Mouse (Mus musculus): ENCODE measurements at regions not wholly inside any gene's neighbourhood (a gene's known extent, or its start where the extent isn't known, plus 50 kb on each side); places are given as distances from the start of the nearest gene placed in this dataset.

GRCm38 (mm10) chr4:72688842-72689241 is 163.6 kb downstream of the Aldoart1 start:
- DNase-seq (ENCODE audit: low spot score): no peak

GRCm38 (mm10) chr4:72674006-72674405 is 178.4 kb downstream of the Aldoart1 start:
- DNase-seq (ENCODE audit: low spot score): no peak

- DNase-seq (ENCODE audit: low spot score): no peak
Observed at GRCm38 (mm10) chr4:72671652-72672411, 180.6 kb downstream of the Aldoart1 start.

- DNase-seq (ENCODE audit: low spot score): no peak
Observed at GRCm38 (mm10) chr4:72669827-72670494, 182.5 kb downstream of the Aldoart1 start.

GRCm38 (mm10) chr4:72664379-72664778 is 188.1 kb downstream of the Aldoart1 start:
- no peak for DNase-seq (ENCODE audit: low spot score)

GRCm38 (mm10) chr4:72662477-72662876 is 190.0 kb downstream of the Aldoart1 start:
- DNase-seq (ENCODE audit: low spot score): no peak

- no peak for DNase-seq (ENCODE audit: low spot score)
Observed at GRCm38 (mm10) chr4:72656206-72656605, 196.2 kb downstream of the Aldoart1 start.

- DNase-seq (ENCODE audit: low spot score): no peak
Observed at GRCm38 (mm10) chr4:72647130-72647529, 205.3 kb downstream of the Aldoart1 start.

GRCm38 (mm10) chr4:72629416-72629815 is 223.0 kb downstream of the Aldoart1 start:
- DNase-seq (ENCODE audit: low spot score): no peak

- no peak for DNase-seq (ENCODE audit: low spot score)
Observed at GRCm38 (mm10) chr4:72627219-72627930, 225.1 kb downstream of the Aldoart1 start.

GRCm38 (mm10) chr4:72605107-72605506 is 247.3 kb downstream of the Aldoart1 start:
- DNase-seq (ENCODE audit: low spot score): no peak

GRCm38 (mm10) chr4:72595494-72595893 is 256.9 kb downstream of the Aldoart1 start:
- no peak for DNase-seq (ENCODE audit: low spot score)

GRCm38 (mm10) chr4:72592129-72592528 is 260.3 kb downstream of the Aldoart1 start:
- DNase-seq (ENCODE audit: low spot score): no peak

GRCm38 (mm10) chr4:72574946-72575345 is 277.5 kb downstream of the Aldoart1 start:
- DNase-seq (ENCODE audit: low spot score): no peak

GRCm38 (mm10) chr4:72571924-72572323 is 280.5 kb downstream of the Aldoart1 start:
- DNase-seq (ENCODE audit: low spot score): no peak

- no peak for DNase-seq (ENCODE audit: low spot score)
Observed at GRCm38 (mm10) chr4:72565186-72565585, 287.2 kb downstream of the Aldoart1 start.

GRCm38 (mm10) chr4:72562909-72563676 is 289.3 kb downstream of the Aldoart1 start:
- no peak for DNase-seq (ENCODE audit: low spot score)

- DNase-seq (ENCODE audit: low spot score): no peak
Observed at GRCm38 (mm10) chr4:72554276-72554675, 298.2 kb downstream of the Aldoart1 start.

- no peak for DNase-seq (ENCODE audit: low spot score)
Observed at GRCm38 (mm10) chr4:72534563-72534962, 317.9 kb downstream of the Aldoart1 start.

- DNase-seq (ENCODE audit: low spot score): no peak
Observed at GRCm38 (mm10) chr4:72524630-72525029, 323.9 kb upstream of the Tle1 start.

- no peak for DNase-seq (ENCODE audit: low spot score)
Observed at GRCm38 (mm10) chr4:72524100-72524499, 323.4 kb upstream of the Tle1 start.

GRCm38 (mm10) chr4:72511220-72511619 is 310.5 kb upstream of the Tle1 start:
- no peak for DNase-seq (ENCODE audit: low spot score)

Data from testis, postnatal 10 days (tissue).